Mouse (Mus musculus): Measurements from ENCODE around the gene Zfp819. TPM values are rescaled to one million over a fixed set of nuclear protein-coding genes. Genes with fewer than 3 reads are reported as not detected.

Gene Zfp819
- polyA plus RNA-seq, 1 experiment from 2014 or later: 0.53 TPM

DNA sequence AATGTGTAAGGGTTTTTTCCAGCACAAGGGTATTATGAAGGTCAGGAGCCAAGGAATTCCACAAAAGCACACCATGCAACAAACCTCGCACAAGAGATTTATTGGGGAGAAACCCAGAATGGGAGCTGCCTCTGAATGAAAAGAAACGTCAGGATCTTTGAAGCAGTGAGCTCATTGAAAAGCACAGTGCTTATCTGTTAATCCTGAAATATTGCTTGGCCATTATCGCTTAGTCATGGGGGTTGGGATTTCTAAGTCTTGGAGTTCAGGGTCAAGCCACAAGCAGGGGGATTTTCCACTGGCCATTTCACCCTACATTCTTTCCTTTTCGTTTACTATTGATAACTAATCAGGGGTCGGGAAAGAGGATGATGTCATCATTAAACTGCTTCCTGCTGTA is 5.1 kb upstream of the Zfp819 start:
- peaks cover 4% of the 10 kb centered on the region; the same call in 1 of the 2 replicates for H3K4me1 ChIP-seq (ENCODE audit: control insufficient read depth, insufficient read depth, low read length)
- 14% methylated on average over 5 of the region's 5 CpGs for WGBS
- H3K9ac ChIP-seq (ENCODE audit: low read length): no peak overlapping the region
- H3K9me3 ChIP-seq (replicated peaks; ENCODE audit: control insufficient read depth, low read length): no peaks in the 10 kb centered on the region
- H3K4me2 ChIP-seq (ENCODE audit: low read length): no peak overlapping the region
- H3K27me3 ChIP-seq (replicated peaks; ENCODE audit: control insufficient read depth, insufficient read depth, low read length): no peaks in the 10 kb centered on the region
- no peak overlapping the region for H3K27ac ChIP-seq (ENCODE audit: low read depth, low read length)
- peak; percentile 11 for DNase-seq (ENCODE audit: low spot score)
- no peak for ATAC-seq
- H3K4me3 ChIP-seq (ENCODE audit: low read depth, low read length): no peak overlapping the region
- no peaks in the 10 kb centered on the region for H3K36me3 ChIP-seq (ENCODE audit: control insufficient read depth, insufficient read depth, low read length)

DNA sequence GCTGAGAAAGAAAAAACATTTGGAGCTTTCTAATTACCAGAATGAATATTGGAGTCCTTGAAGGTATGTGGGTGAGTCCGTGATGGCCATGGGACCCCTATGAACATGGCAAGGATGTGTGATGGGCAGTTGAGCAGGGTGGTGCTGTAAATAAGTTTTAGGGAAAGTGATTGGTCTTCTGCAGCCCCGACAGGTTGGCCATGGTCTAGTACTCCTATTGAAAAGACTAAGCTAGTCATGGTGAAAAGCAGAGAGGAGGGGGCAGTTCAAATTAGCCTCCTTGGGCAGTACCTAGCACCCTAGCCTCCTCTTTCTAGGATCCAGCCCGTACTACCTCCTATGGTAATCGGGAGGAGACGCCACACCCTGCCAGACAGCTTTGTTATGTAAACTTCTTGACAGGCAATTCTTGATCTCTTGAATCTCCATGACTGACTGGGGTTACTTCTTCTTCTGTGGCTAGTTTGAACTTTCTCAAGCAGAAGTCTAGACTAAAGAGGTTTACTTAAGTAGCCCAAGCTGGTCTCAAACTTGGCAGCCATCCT is 846 bp downstream of the Zfp819 start:
- Histone ChIP-seq H3K4me2 (ENCODE audit: low read length) (peak overlapping the region; percentile 69), H3K9ac (ENCODE audit: low read length) (no peak overlapping the region; the same call in 1 of the 2 replicates)

DNA sequence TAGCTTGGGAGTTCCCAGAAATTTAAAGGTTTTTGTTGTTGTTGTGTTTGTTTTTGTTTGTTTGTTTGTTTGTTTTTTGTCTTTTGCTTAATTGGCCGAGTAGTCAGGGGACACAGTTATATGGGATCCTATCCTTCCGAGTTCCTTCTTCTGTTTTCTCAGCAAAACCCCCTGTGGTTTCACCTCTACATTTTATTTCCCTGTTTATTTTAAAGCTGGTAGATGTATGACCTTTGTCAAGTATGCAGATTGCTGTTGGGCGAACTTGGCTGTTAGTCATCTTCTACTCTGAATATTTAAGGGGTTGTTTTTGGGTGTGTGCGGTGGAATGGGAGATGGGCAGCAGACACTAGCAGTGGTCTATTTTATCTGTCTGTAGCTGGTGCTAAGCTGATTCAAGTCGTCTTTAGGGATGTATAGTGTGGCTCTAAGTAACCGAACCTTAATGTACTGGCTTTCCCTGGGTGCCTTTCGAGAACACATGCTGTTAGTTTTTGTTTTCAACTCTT is 1.4 kb downstream of the Zfp819 start:
- no peak overlapping the region for H3K4me3 ChIP-seq (ENCODE audit: low read depth, low read length)
- peaks cover 5% of the 10 kb centered on the region for H3K4me1 ChIP-seq (ENCODE audit: control insufficient read depth, insufficient read depth, low read length)
- 83% methylated on average over 7 of the region's 7 CpGs for WGBS
- H3K9me3 ChIP-seq (replicated peaks; ENCODE audit: control insufficient read depth, low read length): no peaks in the 10 kb centered on the region
- DNase-seq (ENCODE audit: low spot score) (no peak), ATAC-seq (no peak)
- H3K27me3 ChIP-seq (replicated peaks; ENCODE audit: control insufficient read depth, insufficient read depth, low read length): no peaks in the 10 kb centered on the region
- no peak overlapping the region for H3K27ac ChIP-seq (ENCODE audit: low read depth, low read length)
- no peak overlapping the region for H3K9ac ChIP-seq (ENCODE audit: low read length)
- H3K36me3 ChIP-seq (ENCODE audit: control insufficient read depth, insufficient read depth, low read length): no peaks in the 10 kb centered on the region
- no peak overlapping the region for H3K4me2 ChIP-seq (ENCODE audit: low read length)

More for the DNA sequence above, 846 bp downstream of the Zfp819 start:
- no peak for DNase-seq (ENCODE audit: low spot score)
- no peak overlapping the region for H3K4me3 ChIP-seq (ENCODE audit: low read depth, low read length)
- H3K27me3 ChIP-seq (replicated peaks; ENCODE audit: control insufficient read depth, insufficient read depth, low read length): no peaks in the 10 kb centered on the region
- peaks cover 5% of the 10 kb centered on the region for H3K4me1 ChIP-seq (ENCODE audit: control insufficient read depth, insufficient read depth, low read length)
- no peak overlapping the region for H3K27ac ChIP-seq (ENCODE audit: low read depth, low read length)
- ATAC-seq: no peak
- WGBS: 48% methylated on average over 5 of the region's 5 CpGs
- H3K36me3 ChIP-seq (ENCODE audit: control insufficient read depth, insufficient read depth, low read length): no peaks in the 10 kb centered on the region
- no peaks in the 10 kb centered on the region for H3K9me3 ChIP-seq (replicated peaks; ENCODE audit: control insufficient read depth, low read length)

DNA sequence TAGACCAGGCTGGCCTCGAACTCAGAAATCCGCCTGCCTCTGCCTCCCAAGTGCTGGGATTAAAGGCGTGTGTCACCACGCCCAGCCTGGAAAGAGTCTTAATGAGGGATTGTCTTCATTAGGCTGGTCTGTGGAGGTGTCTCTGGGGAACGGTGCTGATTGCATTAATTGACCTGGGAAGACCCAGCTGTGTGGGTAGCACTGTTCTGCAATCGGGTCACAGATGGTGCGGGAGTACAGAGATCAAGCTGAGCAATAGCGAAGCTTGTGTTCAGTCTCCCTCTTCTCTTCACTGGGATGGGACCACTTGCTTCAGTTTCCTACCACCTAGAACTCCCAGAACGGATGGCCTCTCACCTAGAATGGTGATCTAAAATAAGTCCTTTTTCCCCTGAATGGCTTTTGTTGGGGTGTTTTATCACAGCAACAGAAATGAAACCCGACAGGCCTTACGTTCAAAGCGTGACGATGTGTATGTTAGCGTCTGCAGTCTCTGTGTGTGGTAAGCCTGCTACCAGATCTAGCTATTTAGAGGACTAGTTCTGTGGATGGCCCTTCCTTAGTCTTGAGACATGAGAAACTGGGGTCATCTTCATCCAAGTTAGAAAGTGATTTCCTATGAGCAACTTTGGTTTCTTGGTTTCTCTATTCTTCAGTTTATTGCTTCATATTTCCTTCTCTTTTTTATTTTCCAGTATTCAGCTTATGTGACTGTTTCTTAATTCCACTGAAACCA is 7.0 kb downstream of the Zfp819 start:
- H3K9ac ChIP-seq (ENCODE audit: low read length): no peak overlapping the region
- ATAC-seq (no peak), DNase-seq (ENCODE audit: low spot score) (no peak)
- H3K36me3 ChIP-seq (ENCODE audit: control insufficient read depth, insufficient read depth, low read length): no peaks in the 10 kb centered on the region
- H3K27me3 ChIP-seq (replicated peaks; ENCODE audit: control insufficient read depth, insufficient read depth, low read length): no peaks in the 10 kb centered on the region
- no peaks in the 10 kb centered on the region for H3K9me3 ChIP-seq (replicated peaks; ENCODE audit: control insufficient read depth, low read length)
- no peak overlapping the region for H3K4me2 ChIP-seq (ENCODE audit: low read length)
- H3K4me1 ChIP-seq (ENCODE audit: control insufficient read depth, insufficient read depth, low read length): no peaks in the 10 kb centered on the region
- 86% methylated on average over 14 of the region's 14 CpGs for WGBS
- no peak overlapping the region for H3K27ac ChIP-seq (ENCODE audit: low read depth, low read length)
- H3K4me3 ChIP-seq (ENCODE audit: low read depth, low read length): no peak overlapping the region

DNA sequence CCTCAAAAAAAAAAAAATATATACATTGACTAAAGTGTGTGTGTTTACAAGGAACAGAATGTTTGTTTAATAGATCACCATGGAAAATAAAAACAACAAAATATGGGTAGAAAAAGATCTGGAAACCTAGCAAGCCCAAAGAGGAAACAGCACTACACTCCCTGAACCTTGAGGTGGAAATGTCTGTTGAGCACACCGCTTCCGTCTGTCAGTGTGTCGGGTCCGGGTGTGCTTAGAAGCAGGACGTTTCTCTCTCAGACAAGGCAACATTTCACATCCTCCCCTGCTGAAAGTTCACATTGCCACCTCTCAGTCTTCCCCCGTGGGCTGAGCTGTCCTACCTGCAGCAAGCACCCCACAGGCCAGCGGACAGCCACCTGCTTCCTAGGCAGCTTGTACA is 16.0 kb downstream of the Zfp819 start:
- H3K4me2 ChIP-seq (ENCODE audit: low read length): no peak overlapping the region
- DNase-seq (ENCODE audit: low spot score) (no peak), ATAC-seq (no peak)
- no peak overlapping the region for H3K4me3 ChIP-seq (ENCODE audit: low read depth, low read length)
- no peak overlapping the region for H3K27ac ChIP-seq (ENCODE audit: low read depth, low read length)
- H3K9me3 ChIP-seq (replicated peaks; ENCODE audit: control insufficient read depth, low read length): no peaks in the 10 kb centered on the region
- H3K36me3 ChIP-seq (ENCODE audit: control insufficient read depth, insufficient read depth, low read length): no peaks in the 10 kb centered on the region
- 85% methylated on average over 7 of the region's 7 CpGs for WGBS
- no peaks in the 10 kb centered on the region for H3K4me1 ChIP-seq (ENCODE audit: control insufficient read depth, insufficient read depth, low read length)
- no peak overlapping the region for H3K9ac ChIP-seq (ENCODE audit: low read length)
- no peaks in the 10 kb centered on the region for H3K27me3 ChIP-seq (replicated peaks; ENCODE audit: control insufficient read depth, insufficient read depth, low read length)

DNA sequence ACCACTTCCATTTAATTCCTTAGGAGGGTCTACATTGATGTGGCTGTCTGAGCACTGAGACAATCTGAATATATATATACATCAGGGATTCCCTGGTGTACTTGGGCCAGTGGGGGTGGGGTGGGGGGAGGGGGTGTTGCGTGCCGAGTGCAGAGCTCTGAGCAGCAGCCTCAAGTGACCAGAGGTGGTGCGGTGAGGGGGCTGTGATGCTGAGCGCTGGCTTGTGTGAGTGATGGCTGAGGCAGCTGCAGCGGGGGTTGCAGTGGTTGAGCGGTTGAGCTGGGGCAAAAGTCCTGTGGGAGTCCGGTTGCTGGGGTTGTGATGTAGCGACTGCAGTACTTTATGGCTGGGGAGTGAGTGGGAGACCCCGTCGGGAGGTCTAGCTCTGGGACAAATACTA is 16.9 kb downstream of the Zfp819 start:
- Histone ChIP-seq H3K4me1 (ENCODE audit: control insufficient read depth, insufficient read depth, low read length) (no peaks in the 10 kb centered on the region), H3K9ac (ENCODE audit: low read length) (no peak overlapping the region), H3K36me3 (ENCODE audit: control insufficient read depth, insufficient read depth, low read length) (no peaks in the 10 kb centered on the region), H3K27ac (ENCODE audit: low read depth, low read length) (no peak overlapping the region), H3K9me3 (replicated peaks; ENCODE audit: control insufficient read depth, low read length) (no peaks in the 10 kb centered on the region), H3K4me2 (ENCODE audit: low read length) (no peak overlapping the region), H3K4me3 (ENCODE audit: low read depth, low read length) (no peak overlapping the region), H3K27me3 (replicated peaks; ENCODE audit: control insufficient read depth, insufficient read depth, low read length) (no peaks in the 10 kb centered on the region)
- WGBS: 17% methylated on average over 10 of the region's 10 CpGs
- ATAC-seq (no peak), DNase-seq (ENCODE audit: low spot score) (no peak)

DNA sequence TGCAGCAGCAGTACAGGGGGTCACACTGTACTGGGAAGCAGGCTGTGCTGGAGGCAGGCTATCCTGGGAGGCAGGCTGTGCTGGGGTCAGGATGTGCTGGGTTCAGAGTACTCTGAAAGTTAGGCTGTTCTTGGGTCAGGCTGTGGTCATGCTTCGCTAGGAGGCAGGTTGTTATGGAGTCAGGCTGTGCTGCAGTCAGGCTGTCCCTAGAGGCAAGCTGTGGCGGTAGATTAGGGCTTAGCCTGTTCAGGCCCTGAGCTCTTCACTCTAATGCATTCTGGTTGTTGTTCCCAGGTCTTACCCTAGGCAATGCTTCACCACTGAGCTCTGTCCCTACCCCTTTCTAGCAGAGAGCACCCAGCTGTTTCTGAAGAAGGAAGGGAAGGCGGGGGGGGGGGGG is 18.1 kb downstream of the Zfp819 start:
- Histone ChIP-seq H3K36me3 (ENCODE audit: control insufficient read depth, insufficient read depth, low read length) (no peaks in the 10 kb centered on the region), H3K27me3 (replicated peaks; ENCODE audit: control insufficient read depth, insufficient read depth, low read length) (no peaks in the 10 kb centered on the region), H3K9me3 (replicated peaks; ENCODE audit: control insufficient read depth, low read length) (no peaks in the 10 kb centered on the region), H3K9ac (ENCODE audit: low read length) (no peak overlapping the region), H3K4me1 (ENCODE audit: control insufficient read depth, insufficient read depth, low read length) (no peaks in the 10 kb centered on the region), H3K4me3 (ENCODE audit: low read depth, low read length) (no peak overlapping the region), H3K4me2 (ENCODE audit: low read length) (no peak overlapping the region), H3K27ac (ENCODE audit: low read depth, low read length) (no peak overlapping the region)
- DNase-seq (ENCODE audit: low spot score): no peak
- 53% methylated on average over 3 of the region's 3 CpGs for WGBS
- ATAC-seq: no peak

DNA sequence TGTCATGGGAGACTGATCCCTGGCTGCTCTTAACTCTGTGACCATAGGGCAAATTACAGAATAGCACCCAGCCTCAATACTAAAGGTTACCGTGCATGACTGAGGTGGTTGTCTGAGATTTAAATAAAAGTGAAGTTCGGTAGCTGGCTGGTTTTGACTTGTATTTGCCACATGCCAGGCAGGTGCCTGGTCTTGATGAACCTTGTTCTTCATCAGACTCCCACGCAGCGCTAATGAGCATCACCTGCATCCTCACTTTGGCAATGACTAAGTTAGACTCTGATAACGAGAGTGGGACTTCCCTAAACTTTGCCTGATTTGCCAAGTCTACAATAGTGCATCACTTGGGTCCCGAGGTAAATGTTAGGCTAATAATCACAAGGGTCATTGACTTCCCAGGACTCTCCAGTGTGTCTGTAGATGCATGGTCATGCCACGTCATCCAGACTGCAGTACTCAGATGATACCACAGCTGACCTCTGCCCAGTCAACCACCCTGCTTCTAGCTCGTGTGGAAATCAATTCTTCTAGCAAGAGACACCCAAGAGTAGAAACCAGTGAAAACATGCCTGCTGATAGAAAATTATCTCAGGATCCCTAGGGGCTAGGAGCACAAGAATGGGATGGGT is 18.9 kb downstream of the Zfp819 start:
- WGBS: 80% methylated on average over 8 of the region's 8 CpGs
- no peaks in the 10 kb centered on the region for H3K9me3 ChIP-seq (replicated peaks; ENCODE audit: control insufficient read depth, low read length)
- no peak for ATAC-seq
- H3K4me2 ChIP-seq (ENCODE audit: low read length): no peak overlapping the region
- no peaks in the 10 kb centered on the region for H3K36me3 ChIP-seq (ENCODE audit: control insufficient read depth, insufficient read depth, low read length)
- no peak for DNase-seq (ENCODE audit: low spot score)
- no peak overlapping the region for H3K9ac ChIP-seq (ENCODE audit: low read length)
- H3K27me3 ChIP-seq (replicated peaks; ENCODE audit: control insufficient read depth, insufficient read depth, low read length): no peaks in the 10 kb centered on the region
- H3K4me1 ChIP-seq (ENCODE audit: control insufficient read depth, insufficient read depth, low read length): no peaks in the 10 kb centered on the region
- H3K4me3 ChIP-seq (ENCODE audit: low read depth, low read length): no peak overlapping the region
- H3K27ac ChIP-seq (ENCODE audit: low read depth, low read length): no peak overlapping the region

DNA sequence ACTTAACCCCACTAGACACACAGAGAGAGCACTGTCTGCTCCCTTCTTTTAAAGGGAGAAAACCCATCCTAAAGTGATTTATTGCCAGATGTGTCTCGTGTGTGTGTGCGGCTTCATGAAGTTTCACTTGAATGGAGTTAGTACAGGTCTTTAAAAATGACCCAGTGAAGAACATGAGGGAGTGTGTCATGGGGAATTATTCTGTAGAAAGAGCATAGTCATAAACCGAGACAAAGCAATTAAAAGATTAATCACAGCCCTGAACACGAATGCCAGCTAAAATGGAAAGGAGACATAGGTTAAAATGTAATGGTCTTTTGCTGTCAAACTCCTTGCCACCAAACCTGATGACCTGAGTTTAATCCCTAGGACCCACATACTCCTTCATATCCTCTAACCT is 27.0 kb downstream of the Zfp819 start:
- ATAC-seq (no peak), DNase-seq (ENCODE audit: low spot score) (no peak)
- WGBS: 77% methylated on average over 4 of the region's 4 CpGs
- Histone ChIP-seq H3K9me3 (replicated peaks; ENCODE audit: control insufficient read depth, low read length) (no peaks in the 10 kb centered on the region), H3K27ac (ENCODE audit: low read depth, low read length) (no peak overlapping the region), H3K4me1 (ENCODE audit: control insufficient read depth, insufficient read depth, low read length) (no peaks in the 10 kb centered on the region), H3K4me3 (ENCODE audit: low read depth, low read length) (no peak overlapping the region), H3K36me3 (ENCODE audit: control insufficient read depth, insufficient read depth, low read length) (no peaks in the 10 kb centered on the region), H3K27me3 (replicated peaks; ENCODE audit: control insufficient read depth, insufficient read depth, low read length) (no peaks in the 10 kb centered on the region), H3K4me2 (ENCODE audit: low read length) (no peak overlapping the region), H3K9ac (ENCODE audit: low read length) (no peak overlapping the region)
